Mouse (Mus musculus): ENCODE data around the gene Pxn.

- TF ChIP-seq POLR2A (IDR thresholded peaks at IDR 0.05; ENCODE audit: low read depth, low read length) (no peak), CTCF (IDR thresholded peaks at IDR 0.05; ENCODE audit: borderline replicate concordance, insufficient read depth, low read length) (no peak)
Observed at GRCm38 (mm10) chr5:115498307-115499240, 7.9 kb upstream of the Pxn start.

Measured in embryonic fibroblast, embryonic 13.5 days (primary cell).